Mouse (Mus musculus): Measurements from ENCODE around the gene Apela. TPM values are rescaled to one million over a fixed set of nuclear protein-coding genes. Genes with fewer than 3 reads are reported as not detected.

The Apela gene
- polyA plus RNA-seq (2015; fragmentation: Nextera tagmentation; extraction: Ambion mirVana) = 0.13 and 0.24 TPM in 2 replicates

DNA sequence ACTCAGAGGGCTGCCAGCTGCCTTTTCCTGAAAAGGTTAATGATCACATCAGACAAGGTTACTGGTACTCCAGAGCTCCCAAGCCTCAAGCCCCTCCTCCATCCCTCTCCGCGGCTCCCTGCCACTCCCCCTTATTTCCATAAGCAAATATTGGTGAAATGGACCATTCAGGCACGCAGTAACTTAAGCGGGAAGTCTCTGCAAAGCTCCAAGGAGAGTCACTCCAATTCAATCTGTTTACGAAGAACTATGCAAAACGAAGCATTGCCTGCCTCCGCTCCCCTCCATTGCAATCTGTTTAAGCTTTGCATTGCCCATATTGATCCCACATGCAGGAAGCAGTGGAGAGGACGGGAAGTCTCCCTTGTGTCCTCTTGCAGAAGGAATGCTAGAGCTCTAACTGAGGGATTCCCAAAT is at the start of gene Apela:
Gene Apela (minus strand): TSS at position 220 of the 417 bp plus-strand sequence.
- no peak within 1 kb of the TSS for H3K4me3 ChIP-seq (replicated peaks)
- H3K36me3 ChIP-seq (replicated peaks) = no peaks in the 10 kb centered on the region
- H3K4me1 ChIP-seq (replicated peaks) = no peaks in the 10 kb centered on the region
- no peak within 1 kb of the TSS for H3K9ac ChIP-seq
- peaks cover 6% of the 10 kb centered on the region; the same call in 1 of the 2 replicates for H3K27me3 ChIP-seq
- H3K27ac ChIP-seq (replicated peaks) = no peak within 1 kb of the TSS
- peak within 1 kb of the TSS; percentile 50 for H3K4me2 ChIP-seq
- WGBS (ENCODE audit: insufficient replicate concordance) = 3% methylated on average over 8 of the region's 8 CpGs
- no peaks in the 10 kb centered on the region for H3K9me3 ChIP-seq (replicated peaks)
- peak; percentile 54; the same call in 1 of the 2 replicates for ATAC-seq (ENCODE audit: insufficient read depth)

DNA sequence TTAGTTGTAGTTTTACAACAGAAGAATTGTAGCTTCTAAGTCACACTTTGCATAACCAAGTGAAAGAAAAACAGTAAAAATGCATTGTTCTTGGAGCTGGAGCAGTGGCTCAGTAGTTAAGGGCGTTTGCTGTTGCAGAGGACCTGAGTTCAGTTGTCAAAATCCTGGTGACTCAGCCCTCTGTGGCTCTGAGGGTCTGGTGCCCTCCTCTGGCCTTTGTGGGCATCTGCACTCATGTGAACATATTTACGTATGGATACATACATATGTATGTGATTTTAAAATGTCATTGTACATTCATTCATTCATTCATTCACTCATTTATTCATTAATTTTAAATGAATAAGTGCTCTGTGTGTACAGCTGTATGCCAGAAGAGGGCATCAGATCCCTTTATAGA is 48.5 kb upstream of the Apela start:
- H3K4me3 ChIP-seq (replicated peaks) = no peak overlapping the region
- 61% methylated on average over 2 of the region's 2 CpGs for WGBS (ENCODE audit: insufficient replicate concordance)
- no peak for ATAC-seq (ENCODE audit: insufficient read depth)
- no peak overlapping the region for H3K4me2 ChIP-seq
- H3K36me3 ChIP-seq (replicated peaks) = no peaks in the 10 kb centered on the region
- no peak overlapping the region for H3K9ac ChIP-seq
- no peaks in the 10 kb centered on the region for H3K27me3 ChIP-seq
- no peak overlapping the region for H3K27ac ChIP-seq (replicated peaks)
- no peaks in the 10 kb centered on the region for H3K9me3 ChIP-seq (replicated peaks)
- H3K4me1 ChIP-seq (replicated peaks) = no peaks in the 10 kb centered on the region

DNA sequence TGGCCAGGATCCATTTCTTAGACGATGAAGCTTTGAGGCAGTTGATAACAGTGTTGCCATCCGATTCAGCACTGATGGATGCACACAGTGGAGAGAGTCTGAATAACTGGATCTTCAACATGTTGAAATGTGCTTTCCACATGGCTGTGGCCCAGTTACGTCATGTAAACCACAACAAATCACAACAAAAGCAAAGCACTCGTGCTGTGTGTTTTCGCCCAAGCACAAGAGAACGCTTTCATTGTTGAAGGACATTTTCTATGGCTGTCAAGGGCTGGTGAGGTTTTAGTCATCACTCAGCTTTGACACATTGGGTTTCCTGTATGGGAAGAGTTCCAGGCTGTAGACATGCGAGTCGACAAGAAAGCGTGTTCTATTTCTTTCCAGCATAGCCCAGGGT is 43.6 kb upstream of the Apela start:
- H3K4me2 ChIP-seq = no peak overlapping the region
- no peak overlapping the region for H3K4me3 ChIP-seq (replicated peaks)
- no peaks in the 10 kb centered on the region for H3K36me3 ChIP-seq (replicated peaks)
- H3K9me3 ChIP-seq (replicated peaks) = no peaks in the 10 kb centered on the region
- H3K27me3 ChIP-seq = no peaks in the 10 kb centered on the region
- no peaks in the 10 kb centered on the region for H3K4me1 ChIP-seq (replicated peaks)
- WGBS (ENCODE audit: insufficient replicate concordance) = 26% methylated on average over 9 of the region's 9 CpGs
- H3K9ac ChIP-seq = no peak overlapping the region
- H3K27ac ChIP-seq (replicated peaks) = no peak overlapping the region
- no peak for ATAC-seq (ENCODE audit: insufficient read depth)

DNA sequence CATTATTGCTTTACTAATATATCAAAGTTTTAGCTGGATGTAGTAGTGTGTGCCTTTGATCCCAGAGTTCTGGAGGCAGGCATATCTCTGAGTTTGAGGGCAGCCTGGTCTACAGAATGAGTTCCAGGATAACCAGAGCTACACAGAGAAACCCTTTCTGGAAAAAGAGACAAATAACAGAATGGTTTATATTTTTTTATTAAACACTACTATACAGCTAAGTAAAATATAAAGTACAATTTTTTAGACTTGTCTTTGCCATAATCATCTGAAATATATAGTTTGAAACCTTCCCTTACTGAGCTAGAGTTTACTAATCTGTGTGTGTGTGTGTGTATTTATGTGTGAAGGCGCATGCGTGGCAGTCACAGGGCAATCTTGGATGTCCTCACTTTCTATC is 37.6 kb upstream of the Apela start, which contains the start of gene Gm10663:
Gene Gm10663 (plus strand): TSS at position 301 of the 400 bp plus-strand sequence.
- 76% methylated on average over 2 of the region's 2 CpGs for WGBS (ENCODE audit: insufficient replicate concordance)

DNA sequence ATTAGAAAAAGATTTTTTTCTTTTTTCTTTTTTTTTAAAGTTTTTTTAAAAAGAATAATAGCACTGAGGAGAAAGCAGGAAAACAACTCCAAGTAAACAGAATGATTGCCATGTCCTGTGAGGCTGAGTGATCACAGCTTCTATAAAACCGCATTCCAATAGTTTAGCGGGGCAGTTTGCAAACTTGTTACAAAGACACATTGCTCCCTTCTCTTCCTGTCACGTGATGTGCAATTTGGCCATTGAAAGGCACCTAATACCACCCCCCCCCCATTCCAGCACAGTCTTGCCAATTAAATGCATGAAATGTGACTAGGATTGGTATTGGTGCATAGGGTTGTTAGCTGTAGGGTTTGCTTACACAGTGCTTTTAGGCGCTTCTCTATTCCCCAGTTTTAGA is 33.9 kb upstream of the Apela start:
- ATAC-seq (ENCODE audit: insufficient read depth) = no peak
- H3K9me3 ChIP-seq (replicated peaks) = no peaks in the 10 kb centered on the region
- no peak overlapping the region for H3K4me2 ChIP-seq
- no peaks in the 10 kb centered on the region for H3K27me3 ChIP-seq
- H3K9ac ChIP-seq = no peak overlapping the region
- no peak overlapping the region for H3K27ac ChIP-seq (replicated peaks)
- H3K36me3 ChIP-seq (replicated peaks) = no peaks in the 10 kb centered on the region
- 51% methylated on average over 4 of the region's 4 CpGs for WGBS (ENCODE audit: insufficient replicate concordance)
- no peak overlapping the region for H3K4me3 ChIP-seq (replicated peaks)
- no peaks in the 10 kb centered on the region for H3K4me1 ChIP-seq (replicated peaks)

More for the DNA sequence above, 37.6 kb upstream of the Apela start, which contains the start of gene Gm10663:
- Histone ChIP-seq H3K9me3 (replicated peaks) (no peaks in the 10 kb centered on the region), H3K4me1 (replicated peaks) (no peaks in the 10 kb centered on the region), H3K36me3 (replicated peaks) (no peaks in the 10 kb centered on the region), H3K27ac (replicated peaks) (no peak within 1 kb of the TSS), H3K4me2 (no peak within 1 kb of the TSS), H3K9ac (no peak within 1 kb of the TSS), H3K4me3 (replicated peaks) (no peak within 1 kb of the TSS), H3K27me3 (no peaks in the 10 kb centered on the region)
- ATAC-seq (ENCODE audit: insufficient read depth) = no peak

DNA sequence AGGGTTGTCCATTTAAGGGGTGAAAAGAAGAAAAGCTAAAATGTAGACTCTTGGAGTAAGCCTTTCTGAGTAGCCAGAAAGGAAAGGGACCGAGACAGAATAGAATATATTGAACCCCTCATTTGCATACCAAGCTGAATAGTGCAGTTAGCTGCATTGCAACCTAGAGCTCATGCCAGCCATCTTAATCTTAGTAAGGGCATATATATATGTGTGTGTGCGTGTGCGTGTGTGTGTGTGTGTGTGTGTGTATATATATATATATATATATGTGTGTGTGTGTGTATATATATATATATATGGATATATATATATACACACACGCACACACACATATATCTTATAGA is 31.3 kb upstream of the Apela start:
- Histone ChIP-seq H3K4me1 (replicated peaks) (no peaks in the 10 kb centered on the region), H3K36me3 (replicated peaks) (no peaks in the 10 kb centered on the region), H3K4me3 (replicated peaks) (no peak overlapping the region), H3K27ac (replicated peaks) (no peak overlapping the region), H3K4me2 (no peak overlapping the region), H3K9ac (no peak overlapping the region), H3K9me3 (replicated peaks) (no peaks in the 10 kb centered on the region), H3K27me3 (no peaks in the 10 kb centered on the region)
- WGBS (ENCODE audit: insufficient replicate concordance) = 56% methylated on average over 4 of the region's 4 CpGs
- ATAC-seq (ENCODE audit: insufficient read depth) = no peak

DNA sequence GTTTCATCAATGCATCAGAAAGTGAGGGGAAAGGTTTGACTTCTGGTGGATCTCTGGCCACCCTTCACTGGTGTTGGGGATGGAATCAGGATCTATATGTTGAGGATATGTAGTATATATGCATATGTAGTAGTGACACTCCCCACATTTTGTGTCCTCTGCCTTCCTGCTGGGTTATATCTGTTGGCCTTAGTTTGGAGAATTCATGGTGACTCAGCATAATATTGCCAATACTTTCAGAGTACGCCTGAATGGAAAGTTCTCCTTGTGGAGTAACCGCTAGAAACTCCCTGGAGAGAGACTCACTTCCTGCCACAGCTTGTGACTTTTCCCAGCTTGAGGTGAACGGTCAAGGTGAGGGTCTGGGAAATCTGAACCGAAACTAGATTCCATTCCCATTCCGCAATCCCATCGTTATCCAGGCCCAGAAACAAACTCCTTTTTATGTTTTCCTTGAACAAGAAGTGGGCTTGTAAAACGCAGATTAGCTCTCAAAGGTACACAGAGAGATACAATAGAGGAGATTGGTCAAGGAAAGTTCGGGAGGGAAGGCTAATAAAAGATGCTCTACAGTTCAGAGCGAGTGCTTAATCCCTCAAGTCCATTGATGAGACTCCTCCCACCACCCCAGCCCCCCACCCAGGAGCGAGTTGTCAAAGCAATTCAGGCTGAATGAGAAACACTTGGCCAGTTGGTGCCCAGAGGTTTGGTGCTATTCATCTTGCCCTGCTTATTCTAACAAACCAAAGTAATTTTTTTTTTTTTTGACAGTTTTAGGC is 30.7 kb upstream of the Apela start:
- H3K4me2 ChIP-seq = no peak overlapping the region
- H3K4me3 ChIP-seq (replicated peaks) = no peak overlapping the region
- no peaks in the 10 kb centered on the region for H3K4me1 ChIP-seq (replicated peaks)
- H3K9me3 ChIP-seq (replicated peaks) = no peaks in the 10 kb centered on the region
- H3K27ac ChIP-seq (replicated peaks) = no peak overlapping the region
- H3K36me3 ChIP-seq (replicated peaks) = no peaks in the 10 kb centered on the region
- no peak overlapping the region for H3K9ac ChIP-seq
- no peaks in the 10 kb centered on the region for H3K27me3 ChIP-seq
- 39% methylated on average over 10 of the region's 10 CpGs for WGBS (ENCODE audit: insufficient replicate concordance)
- no peak for ATAC-seq (ENCODE audit: insufficient read depth)

DNA sequence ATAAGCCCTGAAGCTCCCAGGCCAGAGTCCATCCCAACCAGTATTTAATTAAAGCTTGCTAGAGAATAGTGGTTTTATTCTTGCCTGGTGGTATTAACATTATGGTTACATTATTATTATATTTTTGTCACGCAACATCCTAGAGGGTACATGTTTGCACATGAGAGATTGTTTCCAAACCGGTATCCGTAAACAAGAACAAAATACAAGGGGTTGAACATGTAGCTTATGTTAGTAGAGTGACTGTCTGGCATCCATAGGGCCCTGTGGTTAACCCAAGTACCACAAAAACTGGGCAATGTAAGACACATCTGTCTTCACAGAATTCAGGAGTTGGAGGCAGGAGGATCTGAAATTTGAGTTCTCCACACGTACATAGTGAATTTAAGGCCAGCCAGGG is 29.9 kb upstream of the Apela start:
- Histone ChIP-seq H3K36me3 (replicated peaks) (no peaks in the 10 kb centered on the region), H3K4me1 (replicated peaks) (no peaks in the 10 kb centered on the region), H3K4me2 (no peak overlapping the region), H3K27ac (replicated peaks) (no peak overlapping the region), H3K9me3 (replicated peaks) (no peaks in the 10 kb centered on the region), H3K9ac (no peak overlapping the region), H3K4me3 (replicated peaks) (no peak overlapping the region), H3K27me3 (no peaks in the 10 kb centered on the region)
- WGBS (ENCODE audit: insufficient replicate concordance) = 59% methylated on average over 4 of the region's 4 CpGs
- no peak for ATAC-seq (ENCODE audit: insufficient read depth)

DNA sequence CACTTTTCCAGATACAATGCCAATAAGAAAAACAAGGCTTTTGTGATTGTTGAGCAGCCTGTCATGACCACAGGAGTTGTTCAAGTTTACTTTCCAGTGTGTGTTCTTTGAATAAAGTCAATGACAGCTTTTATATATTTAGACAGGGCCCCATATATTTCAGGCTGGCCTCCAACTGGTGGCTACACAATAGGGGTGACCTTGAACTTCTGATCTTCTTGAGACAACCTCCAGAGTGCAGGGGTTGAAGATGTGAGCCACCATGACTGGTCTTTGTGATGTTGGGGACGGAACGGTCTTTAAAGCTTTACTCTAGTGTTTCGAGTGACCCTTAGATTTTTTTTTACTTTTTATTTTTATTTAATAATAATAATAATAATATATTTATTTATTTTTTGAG is 28.5 kb upstream of the Apela start:
- H3K4me1 ChIP-seq (replicated peaks) = no peaks in the 10 kb centered on the region
- H3K27ac ChIP-seq (replicated peaks) = no peak overlapping the region
- 74% methylated on average over 3 of the region's 3 CpGs for WGBS (ENCODE audit: insufficient replicate concordance)
- no peak overlapping the region for H3K4me2 ChIP-seq
- no peaks in the 10 kb centered on the region for H3K27me3 ChIP-seq
- H3K9me3 ChIP-seq (replicated peaks) = no peaks in the 10 kb centered on the region
- H3K9ac ChIP-seq = no peak overlapping the region
- H3K4me3 ChIP-seq (replicated peaks) = no peak overlapping the region
- no peaks in the 10 kb centered on the region for H3K36me3 ChIP-seq (replicated peaks)
- ATAC-seq (ENCODE audit: insufficient read depth) = no peak

DNA sequence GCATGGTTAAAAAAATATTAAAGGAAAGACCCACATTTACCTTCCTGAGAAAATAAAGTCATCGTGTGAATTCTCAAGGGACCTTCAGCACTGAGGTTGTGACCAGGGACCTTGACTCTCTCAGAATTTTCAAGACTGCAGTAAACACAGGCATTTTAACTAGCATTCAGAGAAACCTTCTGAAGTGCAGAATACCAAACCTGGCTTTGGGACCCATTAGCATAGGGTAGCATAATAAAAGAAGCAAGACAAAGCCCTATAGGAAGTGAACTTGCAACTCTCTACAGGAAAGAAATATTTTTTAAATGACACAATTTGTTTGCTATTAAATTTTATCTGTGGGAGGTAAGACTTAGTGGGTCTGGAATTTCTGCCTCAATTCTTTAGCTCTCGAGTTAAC is 26.9 kb upstream of the Apela start:
- no peak for ATAC-seq (ENCODE audit: insufficient read depth)
- Histone ChIP-seq H3K4me3 (replicated peaks) (no peak overlapping the region), H3K4me1 (replicated peaks) (no peaks in the 10 kb centered on the region), H3K27ac (replicated peaks) (no peak overlapping the region), H3K27me3 (no peaks in the 10 kb centered on the region), H3K9me3 (replicated peaks) (no peaks in the 10 kb centered on the region), H3K9ac (no peak overlapping the region), H3K4me2 (no peak overlapping the region), H3K36me3 (replicated peaks) (no peaks in the 10 kb centered on the region)
- 46% methylated on average over 2 of the region's 2 CpGs for WGBS (ENCODE audit: insufficient replicate concordance)

DNA sequence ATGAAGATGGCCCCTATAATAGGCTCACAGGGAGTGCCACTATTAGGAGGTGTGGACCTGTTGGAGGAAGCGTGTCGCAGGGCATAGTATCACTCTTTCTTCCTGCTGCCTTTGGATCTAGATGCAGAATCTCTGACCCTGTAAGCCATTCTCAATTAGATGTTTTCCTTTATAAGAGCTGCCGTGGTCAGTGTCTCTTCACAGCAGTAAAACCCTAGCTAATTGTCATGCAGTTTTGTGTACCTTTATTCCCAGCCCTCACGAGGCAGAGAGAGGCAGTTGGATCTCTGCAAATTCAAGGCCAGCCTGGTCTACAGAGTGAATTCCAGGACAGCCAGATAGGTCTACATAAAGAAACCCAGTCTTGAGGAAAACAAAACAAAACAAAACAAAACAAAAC is 25.1 kb upstream of the Apela start:
- no peaks in the 10 kb centered on the region for H3K36me3 ChIP-seq (replicated peaks)

DNA sequence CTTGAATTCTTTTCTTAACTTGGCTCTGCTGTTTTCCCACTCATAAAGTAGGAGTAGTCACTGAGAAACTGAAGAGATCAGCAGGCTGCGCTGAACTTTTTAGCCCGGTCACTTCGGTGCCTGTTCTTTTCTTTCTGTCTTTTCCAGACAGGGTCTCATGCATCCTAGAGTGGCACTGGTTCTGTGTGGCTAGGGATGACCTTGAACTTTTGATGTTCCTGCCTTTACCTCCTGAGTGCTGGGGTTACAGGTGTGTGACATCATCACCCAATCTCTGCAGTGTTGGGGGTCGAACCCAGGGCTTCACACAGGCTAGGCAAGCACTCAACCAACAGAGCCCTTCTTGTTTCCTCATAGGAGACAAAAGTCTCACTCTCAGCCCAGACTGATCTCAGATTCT is 19.6 kb upstream of the Apela start:
- no peak overlapping the region for H3K4me2 ChIP-seq
- no peak overlapping the region for H3K9ac ChIP-seq
- H3K4me3 ChIP-seq (replicated peaks) = no peak overlapping the region
- ATAC-seq (ENCODE audit: insufficient read depth) = no peak
- H3K27ac ChIP-seq (replicated peaks) = no peak overlapping the region
- H3K36me3 ChIP-seq (replicated peaks) = no peaks in the 10 kb centered on the region
- no peaks in the 10 kb centered on the region for H3K4me1 ChIP-seq (replicated peaks)
- 71% methylated on average over 4 of the region's 4 CpGs for WGBS (ENCODE audit: insufficient replicate concordance)
- no peaks in the 10 kb centered on the region for H3K9me3 ChIP-seq (replicated peaks)
- H3K27me3 ChIP-seq = no peaks in the 10 kb centered on the region

More for the DNA sequence above, 25.1 kb upstream of the Apela start:
- no peaks in the 10 kb centered on the region for H3K9me3 ChIP-seq (replicated peaks)
- H3K4me1 ChIP-seq (replicated peaks) = no peaks in the 10 kb centered on the region
- ATAC-seq (ENCODE audit: insufficient read depth) = no peak
- H3K27ac ChIP-seq (replicated peaks) = no peak overlapping the region
- no peak overlapping the region for H3K4me3 ChIP-seq (replicated peaks)
- H3K9ac ChIP-seq = no peak overlapping the region
- H3K27me3 ChIP-seq = no peaks in the 10 kb centered on the region
- no peak overlapping the region for H3K4me2 ChIP-seq
- 58% methylated on average over 4 of the region's 4 CpGs for WGBS (ENCODE audit: insufficient replicate concordance)

All from liver, embryonic 15.5 days (tissue).